Mouse (Mus musculus) spleen, adult 2 months (tissue): ENCODE measurements around the gene Ubap2l.

ENCODE experiments used
- CTCF ChIP-seq: fragments of 200-500 bp; IDR thresholded peaks from 2 replicates; pipeline ENCODE4 v1.5.1; 2011; ENCODE audit warnings: mild to moderate bottlenecking, inconsistent platforms; ENCODE audit not compliant: insufficient read depth, insufficient read length, insufficient replicate concordance; ENCODE audit errors: extremely low read depth
- POLR2A ChIP-seq: fragments of 200-500 bp; IDR thresholded peaks from 2 replicates; pipeline ENCODE4 v1.6.1; 2011; ENCODE audit warnings: low read depth, low read length, inconsistent platforms

DNA sequence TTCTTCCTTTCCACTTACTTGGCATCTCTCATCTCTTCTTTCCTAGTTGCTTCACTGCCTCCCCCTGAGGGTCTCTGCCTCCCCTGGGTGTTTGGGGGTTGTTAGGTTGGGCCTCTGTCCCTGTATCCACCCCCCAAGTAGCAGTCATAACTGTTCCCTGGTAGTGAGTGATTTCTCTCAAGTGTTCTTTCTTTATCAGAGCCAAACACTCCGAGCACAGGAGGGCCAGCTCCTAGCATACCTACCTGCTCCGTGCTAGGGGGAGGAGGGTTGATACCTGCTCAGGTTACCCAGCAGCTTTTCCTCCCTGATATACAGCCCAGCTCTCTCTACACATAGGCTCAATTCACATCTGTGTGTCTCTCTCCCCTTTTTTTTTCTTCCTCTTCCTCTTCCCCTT is 36.2 kb upstream of the Ubap2l start:
- TF ChIP-seq CTCF (no peak), POLR2A (no peak)
